Mouse (Mus musculus): ENCODE measurements around the gene Dagla. TPM values are rescaled to one million over a fixed set of nuclear protein-coding genes. Genes with fewer than 3 reads are reported as not detected.
A peak's percentile ranks its signal among the peaks of the same experiment; 100 is the strongest.

Gene Dagla
- total RNA-seq, 2 experiments from 2014 or later = 6.2 to 12.5 TPM

GRCm38 (mm10) chr19:10204616-10205001, 100.1 kb downstream of the Dagla start:
- DNase-seq (ENCODE audit: low spot score in 2 of 2) = no peak

- DNase-seq (ENCODE audit: low spot score in 2 of 2) = peak; percentile 87 to 88
These were observed 100.6 kb downstream of the Dagla start, which contains the start of the genes Tmem258 and Fen1 for GRCm38 (mm10) chr19:10203848-10204615. Tmem258 (plus strand) TSS chr19:10204014. Fen1 (minus strand) TSS chr19:10204169.

- DNase-seq (ENCODE audit: low spot score in 2 of 2) = no peak
These were observed 101.4 kb downstream of the Dagla start for GRCm38 (mm10) chr19:10203146-10203847.

- DNase-seq (ENCODE audit: low spot score in 2 of 2) = peak; percentile 84 to 87
These were observed 106.0 kb downstream of the Dagla start for GRCm38 (mm10) chr19:10198723-10199122.

- DNase-seq (ENCODE audit: low spot score in 2 of 2) = no peak
These were observed 106.4 kb downstream of the Dagla start for GRCm38 (mm10) chr19:10198286-10198685.

- DNase-seq (ENCODE audit: low spot score in 2 of 2) = no peak
These were observed 107.5 kb downstream of the Dagla start for GRCm38 (mm10) chr19:10197130-10197529.

Other genes with a start within 250 kb of the Dagla start
- 1,000 to 10,000 TPM; 1,303 to 1,859 TPM for gene Fads2, start 203.1 kb downstream of the Dagla start, total RNA-seq (2021)
- 1,000 to 10,000 TPM in 1 of 2 experiments, 100 to 1,000 TPM in 1; 659 to 1,051 TPM for gene Fads1, start 122.0 kb downstream of the Dagla start, total RNA-seq (2021)
- gene Tmem258, start 100.9 kb downstream of the Dagla start, total RNA-seq (2021) = 100 to 1,000 TPM; 139 to 159 TPM
- gene Fen1, start 100.7 kb downstream of the Dagla start, total RNA-seq (2021) = 10 to 100 TPM in 1 of 2 experiments, 1 to 10 TPM in 1; 7.1 to 12.4 TPM
- gene Myrf, start 64.1 kb downstream of the Dagla start, total RNA-seq (2021) = 1 to 10 TPM; 2.1 to 2.8 TPM
- 10 to 100 TPM; 32.1 to 33.0 TPM for gene Syt7, start 84.2 kb upstream of the Dagla start, total RNA-seq (2021)
- 1 to 10 TPM; 4.1 to 5.9 TPM for gene Lrrc10b, start 152.6 kb upstream of the Dagla start, total RNA-seq (2021)
- under 1 TPM in 1 of 2 experiments, not detected in 1; 0.35 TPM for gene Ppp1r32, start 178.1 kb upstream of the Dagla start, total RNA-seq (2021)
- 10 to 100 TPM; 52.5 to 54.5 TPM for gene Cpsf7, start 220.4 kb upstream of the Dagla start, total RNA-seq (2021)
- 10 to 100 TPM; 68.5 to 72.4 TPM for gene Sdhaf2, start 221.3 kb upstream of the Dagla start, total RNA-seq (2021)

Data from adrenal gland, adult 18-20 months (tissue).